Mouse (Mus musculus) myocyte (in vitro differentiated cells): ENCODE measurements at regions not wholly inside any gene's neighbourhood (a gene's known extent, or its start where the extent isn't known, plus 50 kb on each side); places are given as distances from the start of the nearest gene placed in this dataset.

Source experiments
- CEBPB ChIP-seq: IDR thresholded peaks from 2 replicates; pipeline ENCODE4 v1.6.1; 2011; ENCODE audit warnings: mild to moderate bottlenecking, moderate library complexity; ENCODE audit not compliant: poor library complexity, insufficient read depth, severe bottlenecking
- E2F4 ChIP-seq: IDR thresholded peaks from one replicate; pipeline ENCODE4 v1.6.1; 2011; ENCODE audit warnings: mild to moderate bottlenecking, control low read depth, moderate library complexity; ENCODE audit not compliant: insufficient read depth
- MYOD1 ChIP-seq, 3 experiments: IDR thresholded peaks; one replicate each; pipeline ENCODE4 v1.6.1; 2011; ENCODE audit warnings: control low read depth in 2 of 3, low read depth in 2 of 3, mild to moderate bottlenecking in 2 of 3, moderate library complexity in 1 of 3; ENCODE audit not compliant: insufficient read length in 2 of 3, control insufficient read depth in 1 of 3
- MYOG ChIP-seq, 3 experiments: IDR thresholded peaks; one replicate each; pipeline ENCODE4 v1.6.1; 2011; ENCODE audit warnings: control low read depth in 2 of 3, low read depth in 2 of 3, mild to moderate bottlenecking in 2 of 3; ENCODE audit not compliant: insufficient read length in 2 of 3, control insufficient read depth in 1 of 3, insufficient read depth in 1 of 3
- POLR2A ChIP-seq: IDR thresholded peaks from one replicate; pipeline ENCODE4 v1.6.1; 2011; ENCODE audit warnings: low read depth, mild to moderate bottlenecking, control low read depth, moderate library complexity; ENCODE audit not compliant: insufficient read length
- SRF ChIP-seq: IDR thresholded peaks from one replicate; pipeline ENCODE4 v1.6.1; 2011; ENCODE audit warnings: low read depth; ENCODE audit not compliant: control insufficient read depth, insufficient read length
- TCF12 ChIP-seq: IDR thresholded peaks from one replicate; pipeline ENCODE4 v1.6.1; 2011; ENCODE audit warnings: mild to moderate bottlenecking, control low read depth; ENCODE audit not compliant: poor library complexity, insufficient read depth, severe bottlenecking

DNA sequence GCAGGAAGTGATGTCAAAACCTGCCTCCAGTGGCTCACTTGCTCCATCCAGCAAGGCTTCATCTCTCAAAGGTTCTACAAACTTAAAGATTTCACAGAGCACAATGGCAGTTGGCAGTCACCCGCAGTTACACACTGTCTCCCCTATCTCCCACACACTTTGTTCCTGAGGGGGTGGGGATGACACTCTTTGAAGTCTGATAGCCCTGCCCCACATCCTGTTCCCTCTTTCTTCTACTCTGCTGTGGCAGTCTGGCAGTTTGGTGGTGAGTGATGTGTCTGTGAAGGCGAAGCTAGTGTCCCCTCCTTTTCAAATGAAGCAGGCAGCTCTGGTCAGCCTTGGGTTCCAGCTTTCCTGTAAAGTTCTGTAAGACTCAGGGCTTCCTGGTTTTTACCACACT, 102.6 kb upstream of the Eci2 start:
- TF ChIP-seq POLR2A (no peak), MYOD1 (IDR thresholded peaks at IDR 0.05; ENCODE audit: control insufficient read depth in 1 of 3, insufficient read length in 2 of 3, low read depth in 2 of 3) (no peak), SRF (no peak), E2F4 (no peak), TCF12 (no peak), CEBPB (no peak), MYOG (IDR thresholded peaks at IDR 0.05; ENCODE audit: control insufficient read depth in 1 of 3, insufficient read depth in 1 of 3, insufficient read length in 2 of 3, low read depth in 2 of 3) (no peak)
